Mouse (Mus musculus): ENCODE results near the gene Lhx3. TPM values are rescaled to one million over a fixed set of nuclear protein-coding genes. Genes with fewer than 3 reads are reported as not detected.

The Lhx3 gene
- 0.48 and 0.76 TPM in 2 replicates for total RNA-seq (2021)
- long read RNA-seq, result 0 reads

DNA sequence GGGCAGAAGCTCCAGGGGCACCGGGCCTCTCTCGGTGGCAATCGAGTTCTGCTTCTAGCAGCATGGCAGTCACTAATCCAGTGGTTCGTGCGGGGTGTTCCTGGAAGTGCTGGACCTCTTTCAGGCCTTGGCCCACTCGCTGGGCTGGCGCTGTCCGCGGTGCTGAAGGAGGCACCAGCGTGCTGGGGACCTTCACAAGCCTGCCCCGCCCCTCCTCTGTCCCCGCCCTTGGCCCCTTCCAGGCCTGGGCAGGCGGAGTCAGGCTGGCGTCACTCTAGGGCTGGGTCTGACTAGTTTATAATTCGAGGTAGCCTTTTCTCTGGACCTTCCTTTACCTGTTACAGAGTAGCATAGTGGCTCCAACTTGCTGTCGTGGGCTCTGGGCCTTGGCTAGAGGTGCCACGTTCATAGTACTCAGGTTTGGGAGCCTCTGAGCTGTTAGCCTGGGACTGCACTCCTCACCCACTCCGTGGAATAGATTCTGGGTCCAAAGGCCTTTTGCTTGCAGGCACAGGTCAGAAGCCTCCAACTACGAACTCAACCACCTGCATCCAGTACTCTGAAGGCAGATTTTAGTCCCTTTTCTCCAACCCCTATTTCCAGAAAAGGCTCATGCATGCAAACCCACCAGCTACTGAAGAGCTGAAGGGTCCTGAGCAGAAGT, at the start of gene Lhx3:
Gene Lhx3 (minus strand): TSS at position 164 of the 664 bp plus-strand sequence.
- peak; percentile 95 for DNase-seq

DNA sequence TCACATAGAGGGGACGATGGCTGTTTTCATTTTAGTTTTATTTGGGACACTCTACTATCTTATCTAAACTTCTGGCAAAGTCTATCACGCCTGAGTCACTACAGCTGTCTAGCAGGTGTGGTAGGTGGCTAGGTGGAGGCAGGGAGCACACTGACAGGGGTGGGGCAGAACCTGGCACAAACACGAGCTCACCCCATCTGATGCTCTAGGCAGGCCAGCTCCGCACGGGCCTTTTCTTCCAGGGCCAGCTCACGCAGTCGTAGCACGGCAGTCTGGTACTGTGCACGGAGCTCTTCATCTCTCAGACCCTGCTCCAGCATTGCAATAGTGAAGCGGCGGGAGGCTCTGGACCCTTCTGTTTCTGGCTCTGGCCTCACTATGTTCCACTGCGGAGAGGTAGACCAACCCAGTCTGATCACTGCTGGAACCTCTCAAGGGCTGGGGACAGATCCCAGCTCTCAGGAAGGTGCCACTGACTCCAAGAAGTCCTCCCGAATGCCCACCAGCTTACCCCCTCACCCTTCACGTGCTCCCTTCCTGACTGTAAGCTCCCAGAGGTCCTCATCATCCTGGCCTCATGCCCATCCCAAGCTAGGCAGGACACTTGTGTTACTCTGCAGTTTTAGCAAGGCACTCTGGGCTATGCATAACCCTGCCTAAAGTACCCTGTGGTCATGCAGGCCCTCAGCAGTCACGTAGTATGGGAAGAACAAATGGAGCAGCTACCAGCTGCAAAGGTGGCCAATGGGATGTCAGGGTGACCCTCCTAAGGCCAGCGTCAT, 49.4 kb upstream of the Lhx3 start:
- DNase-seq, result no peak

DNA sequence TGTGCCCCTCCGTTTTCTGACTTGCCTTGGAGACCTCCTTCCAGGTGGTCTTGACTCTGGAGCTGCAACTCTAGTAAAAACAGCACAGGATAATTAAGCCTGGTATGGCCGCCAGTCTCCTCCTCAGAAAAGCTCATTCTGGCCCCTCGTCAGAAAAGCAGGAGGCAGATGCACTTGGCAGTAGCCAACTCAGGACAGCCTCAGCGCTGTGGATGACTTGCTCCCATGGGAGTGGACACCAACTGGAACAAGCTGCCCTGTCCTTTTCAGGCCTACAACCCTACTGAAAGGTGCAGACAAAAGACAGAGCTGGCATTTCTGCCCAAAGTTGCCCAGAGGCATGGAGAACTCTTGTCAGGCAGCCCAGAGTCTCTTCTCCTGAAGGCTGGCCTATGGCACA, 46.7 kb upstream of the Lhx3 start:
- DNase-seq, result no peak

GRCm38 (mm10) chr2:26252514-26253206, 44.6 kb upstream of the Lhx3 start:
- DNase-seq, result no peak

GRCm38 (mm10) chr2:26247531-26247930, 39.4 kb upstream of the Lhx3 start:
- no peak for DNase-seq

DNA sequence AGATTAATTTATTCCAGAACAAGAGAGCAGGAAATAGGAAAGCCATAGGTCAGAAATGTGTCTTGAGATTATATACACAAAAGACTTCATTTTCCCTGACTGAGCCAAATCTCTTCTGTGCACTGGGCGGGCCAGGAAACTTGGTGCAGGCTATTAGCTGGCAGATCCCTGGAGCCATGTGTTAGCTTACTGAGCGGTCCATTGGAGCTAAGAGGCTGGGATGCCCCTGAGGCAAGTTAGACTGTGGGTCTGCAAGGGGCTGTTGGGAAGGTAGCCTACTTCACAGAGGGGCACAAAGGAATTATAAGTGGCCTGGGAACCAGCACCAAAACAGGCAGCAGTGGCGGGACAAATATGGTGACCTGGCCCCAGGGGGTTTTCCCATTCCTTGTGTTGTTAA, 32.8 kb upstream of the Lhx3 start:
- DNase-seq, result no peak

DNA sequence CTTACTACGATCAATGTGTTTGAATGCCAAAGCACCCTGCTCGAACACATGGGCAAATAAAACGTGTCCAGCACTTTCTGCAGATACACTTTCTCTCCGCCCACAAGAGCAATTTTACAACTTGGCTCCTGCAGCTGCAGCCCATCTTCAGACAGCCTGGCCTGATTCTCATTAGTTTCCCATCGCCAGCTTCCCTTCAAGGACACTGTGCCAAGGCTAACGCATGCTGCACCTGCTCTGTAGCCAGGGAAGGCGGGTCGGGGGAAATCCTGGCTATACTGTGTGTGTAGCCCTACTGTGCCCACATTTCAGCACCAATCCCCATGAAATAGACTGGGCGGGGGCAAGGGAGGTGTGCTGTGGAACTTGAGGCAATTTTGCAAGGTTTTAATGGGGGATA, 32.2 kb upstream of the Lhx3 start:
- no peak for DNase-seq

- DNase-seq, result peak; percentile 93
Measured at GRCm38 (mm10) chr2:26237290-26237782, 29.2 kb upstream of the Lhx3 start, which contains the start of gene Qsox2. TSS of gene Qsox2 (minus strand) at chr2:26237525.

- no peak for DNase-seq
Measured at GRCm38 (mm10) chr2:26236681-26237289, 28.7 kb upstream of the Lhx3 start.

DNA sequence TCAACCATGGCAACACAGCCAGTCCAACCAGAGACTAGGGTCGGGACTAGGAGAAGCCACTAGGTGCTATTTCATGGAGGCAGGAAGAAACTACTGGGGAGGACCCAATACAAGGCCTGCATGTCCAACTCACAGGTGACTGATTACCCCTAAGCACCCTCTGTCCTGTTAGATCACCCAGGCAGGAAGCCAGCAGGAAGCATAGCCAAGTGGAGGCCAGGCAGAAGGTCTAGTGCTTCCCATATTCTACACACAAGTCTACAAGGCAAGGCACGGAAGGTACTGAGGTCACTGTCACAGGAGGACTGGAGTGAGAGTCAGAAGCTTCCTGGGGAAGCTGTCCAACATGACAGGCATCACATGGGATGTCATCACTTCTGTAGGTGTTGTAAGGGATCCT, 26.7 kb upstream of the Lhx3 start:
- DNase-seq, result no peak

- DNase-seq, result no peak
Measured at GRCm38 (mm10) chr2:26234253-26234652, 26.2 kb upstream of the Lhx3 start.

- no peak for DNase-seq
Measured at GRCm38 (mm10) chr2:26231366-26231765, 23.3 kb upstream of the Lhx3 start.

- no peak for DNase-seq
Measured at GRCm38 (mm10) chr2:26230253-26230652, 22.2 kb upstream of the Lhx3 start.

GRCm38 (mm10) chr2:26227788-26228187, 19.7 kb upstream of the Lhx3 start:
- peak; percentile 19 for DNase-seq

- DNase-seq, result no peak
Measured at GRCm38 (mm10) chr2:26225242-26225641, 17.2 kb upstream of the Lhx3 start.

- DNase-seq, result no peak
Measured at GRCm38 (mm10) chr2:26223961-26224360, 15.9 kb upstream of the Lhx3 start.

DNA sequence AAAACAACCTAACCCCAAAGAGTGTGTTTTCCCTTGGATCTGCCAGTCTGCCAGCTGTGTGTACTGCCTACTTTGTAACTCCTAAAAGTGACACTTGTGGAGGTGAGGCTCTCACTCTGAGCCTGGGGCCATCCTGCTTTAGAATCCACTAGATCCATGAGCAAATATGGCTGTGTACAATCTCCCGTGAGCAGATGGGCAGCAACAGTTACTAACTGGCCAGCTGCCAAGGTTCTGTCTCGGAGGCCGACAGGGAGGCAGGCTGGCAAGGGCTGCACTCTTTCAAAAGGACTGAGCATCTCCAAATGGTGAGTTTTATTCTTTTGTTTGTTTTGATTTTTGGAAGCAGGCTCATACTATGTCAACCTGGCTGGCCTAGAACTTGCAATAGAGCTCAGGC, 6.4 kb upstream of the Lhx3 start:
- DNase-seq, result peak; percentile 54

- no peak for DNase-seq
Measured at GRCm38 (mm10) chr2:26209566-26209965, 1.5 kb upstream of the Lhx3 start.

DNA sequence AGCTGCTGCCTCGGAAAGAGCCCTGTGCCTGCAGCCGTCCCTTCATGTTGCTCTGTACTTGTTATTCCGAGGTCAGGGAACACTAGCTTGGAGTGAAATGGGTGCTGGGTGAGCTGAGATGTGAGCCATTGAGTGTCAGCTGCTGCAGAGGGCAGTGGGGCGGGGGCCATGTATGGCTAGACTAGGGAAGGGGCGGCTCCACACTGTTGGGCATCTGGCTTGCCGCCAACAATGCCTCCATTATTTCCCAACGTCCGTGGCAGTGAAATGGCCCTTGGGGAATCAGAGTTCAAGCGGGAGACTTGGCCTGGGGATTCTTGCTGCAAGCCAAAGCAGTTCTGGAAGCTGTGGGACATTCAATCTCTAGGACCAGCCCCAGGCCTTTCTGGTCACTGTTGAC, 530 bp downstream of the Lhx3 start:
- no peak for DNase-seq

DNA sequence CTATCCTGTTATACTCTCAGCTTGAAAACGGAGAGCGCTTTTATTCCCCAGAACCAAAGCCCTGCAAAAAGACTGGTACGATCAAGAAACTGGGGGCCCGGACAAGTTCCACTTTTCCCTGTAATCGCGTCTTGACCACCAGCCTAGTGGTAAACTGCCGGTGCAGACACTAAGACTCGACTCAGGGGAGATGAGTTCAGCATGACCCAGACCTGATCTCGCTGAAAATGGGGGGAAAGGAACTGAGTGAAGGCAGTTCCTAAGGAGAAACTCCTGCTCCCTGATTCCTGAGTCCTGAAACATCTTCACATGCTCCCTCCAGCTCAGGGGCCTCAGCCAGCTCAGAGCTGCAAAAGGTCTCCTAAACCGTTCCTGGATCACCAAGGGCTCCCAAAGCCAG, 2.3 kb downstream of the Lhx3 start:
- DNase-seq, result no peak

DNA sequence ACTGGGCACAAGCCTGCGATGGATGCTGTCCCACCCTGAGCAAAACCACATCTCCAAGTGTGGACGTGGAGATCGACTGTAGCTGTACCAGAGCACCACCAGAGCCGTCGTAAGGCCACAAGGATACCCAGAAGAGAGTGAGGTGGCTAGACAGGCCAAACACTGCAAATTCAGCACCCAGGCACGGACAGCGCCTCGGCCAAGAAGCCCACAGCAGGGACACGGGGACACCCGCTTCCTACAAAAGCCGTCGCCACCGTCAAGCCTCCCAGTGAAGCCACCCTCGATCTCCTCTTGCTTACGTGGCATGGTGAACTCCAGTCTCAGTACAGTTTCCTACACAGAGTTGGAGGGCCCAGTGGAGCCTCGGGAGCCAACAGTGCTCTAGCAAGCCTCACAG, 3.0 kb downstream of the Lhx3 start:
- DNase-seq, result peak; percentile 67

- peak; percentile 59 for DNase-seq
Measured at GRCm38 (mm10) chr2:26202849-26203475, 5.1 kb downstream of the Lhx3 start.
